Mouse (Mus musculus): ENCODE results near the gene Polr2a.
"Not testable (repeated sequence)": the region's sequence is repeated elsewhere in the genome, so short reads cannot be mapped to it uniquely, and the experiment has no call there.

Polr2a gene

GRCm38 (mm10) chr11:69754701-69755100, 3.7 kb downstream of the Polr2a start:
- DNase-seq (ENCODE audit: low spot score in 2 of 2), result no peak

GRCm38 (mm10) chr11:69754233-69754632, 4.2 kb downstream of the Polr2a start:
- DNase-seq (ENCODE audit: low spot score in 2 of 2), result no peak

GRCm38 (mm10) chr11:69752686-69753085, 5.8 kb downstream of the Polr2a start:
- DNase-seq (ENCODE audit: low spot score in 2 of 2), result no peak

GRCm38 (mm10) chr11:69751635-69752034, 6.8 kb downstream of the Polr2a start:
- DNase-seq (ENCODE audit: low spot score in 2 of 2), result no peak

- DNase-seq (ENCODE audit: low spot score in 2 of 2), result not testable (repeated sequence)
Measured at GRCm38 (mm10) chr11:69731408-69731807, 27.0 kb downstream of the Polr2a start.

GRCm38 (mm10) chr11:69729063-69729462, 29.4 kb downstream of the Polr2a start:
- DNase-seq (ENCODE audit: low spot score in 2 of 2), result no peak

- no peak for DNase-seq (ENCODE audit: low spot score in 2 of 2)
Measured at GRCm38 (mm10) chr11:69725951-69726350, 32.5 kb downstream of the Polr2a start.

- no peak for DNase-seq (ENCODE audit: low spot score in 2 of 2)
Measured at GRCm38 (mm10) chr11:69723074-69723473, 35.4 kb downstream of the Polr2a start.

- DNase-seq (ENCODE audit: low spot score in 2 of 2), result no peak
Measured at GRCm38 (mm10) chr11:69720852-69721251, 37.6 kb downstream of the Polr2a start.

- no peak for DNase-seq (ENCODE audit: low spot score in 2 of 2)
Measured at GRCm38 (mm10) chr11:69719423-69719822, 39.0 kb downstream of the Polr2a start.

- DNase-seq (ENCODE audit: low spot score in 2 of 2), result no peak
Measured at GRCm38 (mm10) chr11:69718661-69719060, 39.8 kb downstream of the Polr2a start.

GRCm38 (mm10) chr11:69716953-69717352, 41.5 kb downstream of the Polr2a start:
- no peak for DNase-seq (ENCODE audit: low spot score in 2 of 2)

- no peak for DNase-seq (ENCODE audit: low spot score in 2 of 2)
Measured at GRCm38 (mm10) chr11:69715929-69716328, 42.5 kb downstream of the Polr2a start.

GRCm38 (mm10) chr11:69715482-69715881, 43.0 kb downstream of the Polr2a start:
- no peak for DNase-seq (ENCODE audit: low spot score in 2 of 2)

- no peak for DNase-seq (ENCODE audit: low spot score in 2 of 2)
Measured at GRCm38 (mm10) chr11:69714636-69715329, 43.7 kb downstream of the Polr2a start.

GRCm38 (mm10) chr11:69712954-69713672, 45.3 kb downstream of the Polr2a start:
- DNase-seq (ENCODE audit: low spot score in 2 of 2), result no peak

GRCm38 (mm10) chr11:69711082-69711481, 47.4 kb downstream of the Polr2a start:
- DNase-seq (ENCODE audit: low spot score in 2 of 2), result no peak

- no peak for DNase-seq (ENCODE audit: low spot score in 2 of 2)
Measured at GRCm38 (mm10) chr11:69710470-69710869, 48.0 kb downstream of the Polr2a start.

GRCm38 (mm10) chr11:69709554-69710446, 48.6 kb downstream of the Polr2a start:
- DNase-seq (ENCODE audit: low spot score in 2 of 2), result no peak

GRCm38 (mm10) chr11:69708614-69709265, 49.7 kb downstream of the Polr2a start:
- no peak for DNase-seq (ENCODE audit: low spot score in 2 of 2)

GRCm38 (mm10) chr11:69707873-69708381, 50.5 kb downstream of the Polr2a start:
- no peak for DNase-seq (ENCODE audit: low spot score in 2 of 2)

GRCm38 (mm10) chr11:69707480-69707847, 51.0 kb downstream of the Polr2a start:
- DNase-seq (ENCODE audit: low spot score in 2 of 2), result no peak
